Mouse (Mus musculus) gastrocnemius, adult 18-20 months (tissue): ENCODE results near the gene Dop1b. TPM values are rescaled to one million over a fixed set of nuclear protein-coding genes. Genes with fewer than 3 reads are reported as not detected.

Experiments
- DNase-seq: peaks from one replicate; pipeline ENCODE4 v3.0.0; 2021; ENCODE audit warnings: low spot score
- total RNA-seq, 2 experiments: library from RNA; stranded (reverse); gene quantifications; 2 replicates each; pipeline ENCODE4 v1.2.3; 2021

Dop1b gene
- total RNA-seq, 2 experiments from 2014 or later, result 34.3 to 41.6 TPM

DNA sequence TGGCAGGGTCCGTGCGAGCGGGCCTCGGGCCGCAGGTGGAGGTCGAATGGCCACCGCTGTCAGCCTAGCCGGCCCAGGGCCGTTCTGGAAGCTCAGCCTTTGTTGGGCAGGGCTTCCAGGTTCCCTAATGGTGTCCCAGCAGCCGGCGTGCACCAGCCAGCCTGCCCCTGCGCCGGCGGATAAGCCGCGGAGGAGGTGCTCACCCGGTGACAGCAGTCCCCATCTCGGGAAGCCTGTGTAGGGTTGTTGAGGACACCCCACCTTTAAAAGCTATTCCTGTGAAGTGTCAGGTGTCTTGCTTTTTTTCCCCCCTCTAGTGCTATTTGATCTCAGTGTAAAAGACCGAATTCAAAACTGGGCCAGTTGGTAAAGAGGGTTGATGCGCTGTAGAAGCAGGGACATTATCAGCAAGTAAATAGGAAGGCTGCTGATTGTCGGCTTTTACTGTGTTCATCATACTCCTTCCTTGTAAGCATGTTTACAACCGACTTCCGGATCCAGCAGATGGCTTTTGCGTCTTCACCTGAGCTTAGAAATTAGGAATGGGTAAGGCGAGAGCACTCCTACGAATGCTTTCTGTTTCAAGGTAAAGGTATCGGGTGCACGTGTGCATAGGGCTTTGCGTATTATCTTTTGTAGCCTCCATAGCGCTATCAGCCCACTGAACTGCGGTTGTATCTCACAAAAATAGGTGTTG lies 633 bp downstream of the Dop1b start:
- DNase-seq, result peak; percentile 46

DNA sequence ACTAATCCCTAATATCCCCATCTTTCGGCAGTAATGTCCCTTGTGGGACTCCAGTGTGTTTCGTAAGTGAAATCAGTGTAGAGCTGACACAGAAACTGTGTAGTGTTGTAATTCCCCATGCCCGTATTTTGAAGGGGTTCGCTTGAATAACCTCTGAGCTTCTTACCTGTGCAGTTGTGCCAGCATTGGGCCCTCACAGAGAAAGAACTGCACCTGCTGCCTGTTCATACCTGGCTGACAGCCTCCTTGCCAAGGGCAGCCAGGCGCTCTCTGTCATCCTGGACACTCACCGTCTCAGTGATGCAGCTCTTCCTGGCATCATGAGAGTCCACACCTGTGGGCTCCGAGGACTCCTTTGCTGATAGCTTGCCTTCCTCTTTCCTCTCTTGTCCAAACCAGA lies 1.3 kb downstream of the Dop1b start:
- DNase-seq, result no peak

DNA sequence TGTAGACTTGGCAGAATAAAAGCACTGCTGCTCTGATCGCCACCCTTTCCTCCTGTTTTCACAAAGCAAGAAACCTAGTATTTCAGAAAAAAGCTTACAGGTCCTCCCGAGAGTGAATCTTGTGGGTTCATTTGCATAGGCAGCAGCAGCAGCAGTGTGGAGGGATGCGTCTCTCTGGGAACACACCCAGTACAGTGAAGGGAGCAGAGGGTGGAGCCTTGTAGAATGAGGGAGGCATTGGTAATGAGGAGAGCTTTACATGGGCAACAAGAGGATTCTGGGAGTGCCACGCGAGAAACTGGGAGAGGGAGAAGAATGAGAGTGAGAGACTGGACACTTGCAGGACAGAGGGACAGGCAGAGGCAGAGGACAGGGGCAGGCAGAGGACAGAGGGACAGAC lies 2.7 kb downstream of the Dop1b start:
- no peak for DNase-seq

DNA sequence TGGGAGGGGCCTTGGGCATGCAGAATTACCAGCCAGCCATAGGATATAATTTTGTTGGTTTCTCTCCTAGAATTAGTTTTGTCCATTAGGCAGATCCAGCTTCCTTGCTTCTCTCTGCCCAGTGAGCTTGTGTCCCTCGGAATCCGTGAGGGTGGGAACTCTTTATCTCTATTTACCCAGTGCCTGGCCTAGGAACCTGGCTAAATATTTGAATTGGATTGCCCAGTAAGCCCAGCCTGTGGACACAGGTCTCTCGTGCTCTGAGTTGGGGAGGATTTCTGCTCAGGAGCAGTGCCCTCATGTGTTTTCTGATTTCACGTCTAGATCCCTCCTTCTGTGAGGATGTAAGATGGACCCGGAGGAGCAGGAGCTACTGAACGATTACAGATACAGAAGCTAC lies 4.1 kb downstream of the Dop1b start:
- no peak for DNase-seq

DNA sequence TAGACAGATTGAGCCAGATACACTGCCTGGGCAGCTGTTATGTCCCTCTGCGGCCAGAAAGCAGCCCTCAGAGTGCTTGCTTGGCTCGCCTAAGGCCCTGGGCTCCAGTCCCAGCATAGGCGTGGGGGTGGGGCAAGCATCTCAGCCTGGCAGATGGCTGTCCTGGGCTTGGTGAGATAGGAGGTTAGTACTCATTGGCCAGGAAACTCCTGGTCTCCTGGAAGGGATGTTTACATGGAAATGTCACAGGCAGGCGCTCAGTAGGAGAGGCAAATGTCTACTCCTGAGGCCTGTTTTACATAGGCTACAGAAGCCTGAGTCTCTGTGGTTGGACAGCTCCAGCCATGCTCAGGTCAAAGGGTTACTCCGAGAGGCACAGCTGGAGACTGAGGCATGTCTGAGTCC lies 5.6 kb downstream of the Dop1b start:
- DNase-seq, result peak; percentile 92

DNA sequence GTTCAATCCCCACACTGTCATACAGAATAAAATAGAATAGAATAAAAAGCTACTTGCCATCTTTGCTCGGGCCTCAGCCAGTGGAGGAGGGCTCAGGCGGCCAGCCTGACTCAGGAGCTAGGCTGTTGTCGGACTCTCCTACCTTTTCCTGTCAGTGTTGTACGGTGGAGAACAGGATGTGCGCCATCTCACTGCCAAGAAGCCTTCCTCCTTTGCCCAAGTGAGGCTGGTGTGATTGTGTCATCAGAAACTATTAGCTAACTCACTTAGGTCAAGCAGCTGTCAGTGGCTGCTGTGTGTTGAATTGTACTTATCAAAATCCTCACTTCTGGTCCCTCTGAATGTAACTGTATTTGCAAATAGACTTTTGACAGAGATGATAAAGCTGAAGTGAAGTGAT lies 10.1 kb downstream of the Dop1b start:
- no peak for DNase-seq

DNA sequence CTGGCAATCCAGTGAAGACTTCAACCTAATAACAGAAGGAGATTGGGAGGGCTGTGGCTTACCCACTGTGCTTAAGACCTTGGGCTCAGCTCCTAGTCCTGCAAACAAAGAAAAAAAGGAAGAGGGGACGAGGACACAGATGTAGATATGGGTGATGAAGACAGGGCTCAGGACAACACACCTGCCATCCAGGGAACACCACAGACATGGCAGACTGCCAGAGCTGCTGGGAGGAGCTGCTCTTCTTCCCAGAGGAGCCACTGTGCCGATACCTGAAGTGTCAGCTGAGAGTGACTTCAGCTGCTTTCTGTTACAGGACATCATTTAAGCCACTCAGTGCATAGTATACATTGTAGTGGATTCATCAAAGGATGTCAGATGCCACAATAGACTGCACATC lies 10.8 kb downstream of the Dop1b start:
- no peak for DNase-seq

DNA sequence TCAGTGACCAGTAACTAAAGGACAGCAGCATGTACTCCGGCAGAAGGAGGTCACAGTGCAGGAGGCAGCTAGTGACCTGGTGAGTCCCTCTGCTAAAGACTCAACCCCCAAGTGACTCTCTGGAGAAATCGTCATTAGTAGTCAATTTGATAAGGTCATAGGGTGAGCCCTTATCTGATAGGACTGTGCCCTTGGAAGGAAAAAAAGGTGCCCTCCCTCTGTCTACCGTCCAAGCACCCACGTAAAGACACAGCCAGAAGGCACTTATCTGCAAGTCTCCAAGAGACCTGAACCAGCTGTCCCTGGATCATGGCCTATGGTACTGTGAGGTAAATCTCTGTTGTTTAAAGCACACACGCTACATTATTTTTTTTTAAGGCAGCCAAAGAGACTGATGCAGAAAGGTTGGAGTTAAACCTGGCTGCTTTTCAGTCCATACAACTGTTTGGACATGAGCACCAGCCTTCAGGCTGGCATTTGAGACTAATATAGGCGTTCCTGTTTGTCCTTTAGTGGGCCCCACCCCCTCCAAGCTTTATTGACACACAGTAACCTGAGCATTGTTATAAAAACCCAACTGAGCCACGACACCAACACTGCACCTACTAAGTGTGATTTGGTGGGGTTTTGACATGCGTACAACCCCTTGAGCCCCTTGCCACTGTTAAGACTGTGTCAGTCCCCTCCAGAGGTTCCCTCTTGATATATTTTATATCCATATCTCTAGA lies 13.9 kb downstream of the Dop1b start:
- no peak for DNase-seq

DNA sequence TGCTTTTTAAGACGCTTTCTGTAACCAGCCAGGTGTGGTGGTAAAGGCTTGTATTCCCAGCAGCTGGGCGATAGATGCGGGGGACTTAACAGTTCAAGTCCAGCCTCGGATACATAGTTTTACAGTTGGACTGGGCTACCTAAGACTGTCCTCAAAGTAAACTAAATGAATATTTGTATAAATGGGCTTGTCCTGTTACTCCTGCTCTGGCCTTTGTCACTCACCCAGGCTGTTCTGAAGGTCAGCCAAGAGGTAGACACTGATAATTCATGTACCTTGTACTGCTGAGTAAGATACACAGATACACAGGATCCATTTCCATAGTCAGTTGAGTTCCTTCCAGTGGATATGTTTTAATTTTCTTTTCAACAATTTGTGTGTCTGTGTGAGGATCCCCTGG lies 14.5 kb downstream of the Dop1b start:
- DNase-seq, result no peak

DNA sequence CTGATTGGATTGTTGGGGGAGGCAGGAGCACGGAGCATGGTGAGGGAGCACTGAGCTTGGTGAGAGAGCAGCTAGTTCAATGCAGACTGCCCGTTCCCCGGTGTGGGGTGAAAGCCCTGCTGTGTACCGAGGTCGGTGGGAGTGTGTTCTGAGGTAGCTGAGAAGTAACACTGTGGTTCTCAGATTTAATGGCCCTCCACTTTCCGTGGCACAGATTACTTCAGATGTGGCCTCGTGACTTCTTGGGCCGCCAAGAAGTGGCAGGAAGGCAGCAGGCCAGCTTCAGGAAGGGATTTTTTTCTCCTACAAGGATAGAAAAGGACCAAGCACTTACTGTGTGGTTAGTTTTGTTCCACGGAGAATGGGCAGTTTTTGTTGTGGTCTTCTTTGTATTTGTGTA lies 17.0 kb downstream of the Dop1b start:
- peak; percentile 63 for DNase-seq

DNA sequence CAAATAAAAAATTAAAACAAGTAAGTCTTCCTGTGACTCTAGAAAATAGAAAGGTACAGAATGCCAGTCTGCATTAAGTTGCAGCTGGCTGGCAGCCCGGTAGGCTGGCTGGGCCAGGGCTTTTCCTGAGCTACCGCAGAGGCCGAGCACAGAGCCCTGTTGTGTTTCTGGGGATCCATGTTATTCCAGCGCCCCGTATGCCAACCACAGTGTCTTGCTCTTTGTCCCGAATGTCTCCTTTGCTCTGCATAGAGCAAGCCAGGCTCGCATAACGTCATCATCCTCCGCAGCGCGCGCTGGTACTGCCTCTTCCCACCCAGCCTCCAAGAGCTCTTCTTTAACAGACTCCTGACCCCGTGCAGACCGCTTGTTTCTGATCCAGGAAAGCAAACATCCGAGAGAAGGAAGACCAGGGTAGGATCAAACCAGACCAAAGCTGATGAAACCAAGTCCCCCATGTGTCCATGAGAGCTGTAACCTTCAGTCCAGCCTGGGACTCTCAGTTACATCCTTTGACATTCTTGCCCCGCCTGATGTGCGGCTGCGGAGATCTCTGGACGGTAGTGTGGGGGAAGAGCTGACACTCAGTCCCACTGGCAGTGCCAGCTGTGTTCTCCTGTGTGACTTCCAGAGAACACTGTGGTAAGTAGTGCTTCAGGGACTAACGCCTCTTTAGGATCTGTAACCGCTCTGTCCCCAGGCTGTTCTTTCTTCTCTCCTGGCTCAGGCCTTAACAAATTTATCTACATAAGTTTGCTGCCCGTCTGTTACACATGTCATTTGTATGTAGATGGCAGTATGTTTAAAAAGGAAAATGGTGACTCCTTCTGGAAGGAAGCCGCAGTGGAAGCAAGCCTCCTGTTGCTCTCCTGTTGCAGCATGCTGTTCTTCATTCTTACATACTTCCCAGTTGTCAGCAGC lies 18.4 kb downstream of the Dop1b start:
- DNase-seq, result peak; percentile 61

DNA sequence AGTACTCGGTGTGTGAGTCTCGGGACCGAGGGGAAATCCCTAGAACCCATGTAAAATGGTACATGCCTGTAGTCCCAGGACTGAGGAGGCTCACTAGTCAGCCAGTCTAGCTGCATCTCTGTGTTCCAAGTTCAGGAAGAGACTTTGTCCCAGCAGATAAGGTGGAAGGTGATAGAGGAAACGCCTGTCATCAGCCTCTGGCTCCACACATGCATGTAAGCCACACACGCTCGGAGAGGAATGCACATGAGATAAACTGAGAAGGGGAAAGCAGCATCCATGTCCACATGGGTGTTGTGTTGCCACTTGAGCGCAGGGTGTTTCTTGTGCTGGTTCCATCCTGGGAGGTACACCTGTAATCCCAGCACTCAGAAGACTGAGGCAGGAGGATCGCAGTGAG lies 19.6 kb downstream of the Dop1b start:
- DNase-seq, result no peak

DNA sequence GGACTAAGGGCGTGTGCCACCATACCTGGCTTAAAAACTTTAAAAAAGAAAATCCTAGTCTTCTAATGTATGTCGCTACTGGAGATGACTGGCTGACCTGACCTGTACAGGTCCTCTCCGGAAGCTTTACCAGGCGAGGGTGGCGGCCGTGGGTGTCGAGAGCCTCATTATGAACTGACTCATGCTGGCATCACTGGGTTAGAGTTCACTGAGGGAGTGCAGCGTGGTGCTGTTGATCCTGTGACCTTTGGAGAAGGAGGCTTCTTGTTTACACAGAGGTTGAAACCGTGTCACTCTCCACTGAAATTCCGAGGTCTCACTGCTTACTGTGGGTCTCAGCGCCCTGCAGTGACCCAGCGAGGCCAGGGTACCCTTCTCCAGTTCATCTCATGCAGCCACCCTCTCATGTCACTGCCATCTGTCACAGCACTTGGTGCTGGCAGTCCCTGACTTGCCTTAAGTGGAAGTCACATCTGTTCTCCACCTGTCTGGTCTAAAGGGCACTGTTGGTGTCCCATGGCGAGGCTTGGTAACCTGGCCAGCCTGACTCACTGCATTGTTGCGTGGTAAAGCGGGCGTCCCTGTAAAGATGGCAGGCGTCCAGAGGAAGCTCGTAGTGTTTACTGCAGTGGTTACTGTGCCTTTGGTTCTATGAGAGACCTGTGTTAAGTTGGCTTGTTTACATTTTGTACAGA lies 21.3 kb downstream of the Dop1b start:
- DNase-seq, result peak; percentile 78

DNA sequence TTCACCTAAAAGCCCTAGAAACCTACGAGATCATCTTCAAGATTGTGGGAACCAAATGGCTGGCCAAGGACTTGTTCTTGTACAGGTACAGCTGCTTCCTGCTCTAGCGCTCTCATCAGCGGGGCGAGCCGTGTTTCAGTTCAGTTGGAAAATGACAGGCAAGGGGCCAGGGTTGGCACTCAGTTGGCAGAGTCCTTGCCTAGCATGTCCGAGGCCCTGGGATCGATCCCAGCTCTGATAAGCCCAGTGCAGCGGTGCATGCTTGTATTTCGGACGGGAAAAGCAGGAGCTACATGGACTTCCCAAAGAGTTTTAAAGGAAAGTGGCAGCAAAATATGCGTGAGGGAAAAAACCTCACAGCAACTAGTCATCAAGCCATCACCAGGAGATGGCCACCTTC lies 27.5 kb downstream of the Dop1b start:
- DNase-seq, result no peak

DNA sequence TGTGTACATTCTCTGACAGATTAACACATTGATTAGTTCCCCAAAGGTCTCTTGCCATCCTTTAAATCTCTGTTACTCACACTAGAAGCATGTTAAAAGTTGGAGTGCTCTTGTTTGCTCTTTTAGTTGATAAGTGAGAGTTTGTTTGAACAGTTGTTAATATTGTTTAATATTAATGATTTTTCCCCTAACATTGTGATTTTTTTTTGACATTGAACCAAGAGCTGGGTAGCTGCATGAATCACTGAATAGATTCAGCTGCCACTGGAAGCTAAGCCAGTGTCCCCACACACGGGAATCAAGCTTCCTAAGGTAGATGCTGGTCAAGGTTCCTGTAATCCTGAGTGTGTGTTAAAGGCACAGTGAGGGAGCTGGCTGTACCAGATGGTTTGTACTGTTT lies 31.2 kb downstream of the Dop1b start:
- DNase-seq, result no peak

DNA sequence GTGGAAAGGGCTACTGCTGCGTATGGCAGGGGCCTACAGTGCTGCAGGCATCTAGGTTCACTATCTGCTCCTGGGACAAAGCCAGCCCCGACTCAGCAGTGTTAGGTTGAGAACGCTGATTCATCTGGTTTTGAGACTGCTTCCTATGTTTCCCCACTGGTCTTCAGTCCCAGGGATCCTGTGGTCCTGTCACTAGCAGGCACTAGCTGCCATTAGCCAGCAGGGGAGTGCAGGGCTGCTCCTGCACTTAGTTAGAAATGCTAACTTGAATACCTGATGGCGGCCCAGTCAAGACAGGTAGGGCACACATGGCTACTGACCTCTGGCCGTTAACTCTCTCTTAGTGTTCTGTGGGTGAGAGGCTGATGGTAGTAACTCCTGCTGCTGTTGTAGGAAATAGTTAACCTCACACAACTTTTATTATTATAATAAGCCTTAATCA lies 32.4 kb downstream of the Dop1b start:
- DNase-seq, result peak; percentile 72

DNA sequence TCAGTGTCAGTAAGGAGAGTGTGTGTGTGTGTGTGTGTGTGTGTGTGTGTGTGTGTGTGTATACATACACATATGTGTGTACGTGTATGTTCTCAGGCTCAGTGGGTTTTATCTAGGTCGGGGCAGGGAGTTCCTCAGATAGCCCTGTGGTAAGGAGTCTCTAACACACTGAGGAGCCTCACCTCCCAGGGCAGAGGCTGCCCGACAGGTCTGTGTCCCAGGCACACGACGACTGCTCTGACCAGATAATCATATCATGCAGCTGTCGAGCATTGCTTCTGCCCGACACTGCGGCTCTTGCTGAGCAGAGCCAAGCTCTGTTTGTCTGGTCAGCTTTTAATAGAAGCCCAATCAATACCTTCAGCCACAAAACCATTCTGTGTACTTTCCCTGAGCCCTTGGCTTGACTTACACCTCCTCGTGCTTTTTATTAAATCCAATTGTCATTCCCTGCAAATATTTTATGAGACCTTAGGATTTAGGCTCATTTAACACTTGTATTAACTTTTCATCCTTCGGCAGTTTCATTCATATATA lies 33.2 kb downstream of the Dop1b start:
- DNase-seq, result no peak

DNA sequence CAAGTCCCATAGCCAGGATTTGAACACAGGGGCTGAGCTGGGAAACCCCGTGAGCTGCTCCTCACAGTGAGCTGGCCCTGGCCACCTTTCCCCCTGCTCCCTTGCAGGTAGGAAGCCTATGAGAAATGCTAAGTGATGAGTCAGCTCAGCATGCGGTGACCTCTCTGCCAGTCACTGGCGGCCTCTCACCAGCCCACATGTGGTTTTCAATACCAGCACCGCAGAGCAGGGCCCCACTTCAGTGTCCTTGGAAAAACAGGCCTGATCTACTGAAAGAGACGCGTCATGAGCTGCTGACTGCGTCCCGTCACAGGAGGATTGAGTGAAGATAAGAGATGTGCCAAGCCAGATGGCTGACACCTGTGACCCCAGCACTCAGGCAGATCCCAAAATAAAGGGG lies 34.7 kb downstream of the Dop1b start:
- DNase-seq, result no peak

DNA sequence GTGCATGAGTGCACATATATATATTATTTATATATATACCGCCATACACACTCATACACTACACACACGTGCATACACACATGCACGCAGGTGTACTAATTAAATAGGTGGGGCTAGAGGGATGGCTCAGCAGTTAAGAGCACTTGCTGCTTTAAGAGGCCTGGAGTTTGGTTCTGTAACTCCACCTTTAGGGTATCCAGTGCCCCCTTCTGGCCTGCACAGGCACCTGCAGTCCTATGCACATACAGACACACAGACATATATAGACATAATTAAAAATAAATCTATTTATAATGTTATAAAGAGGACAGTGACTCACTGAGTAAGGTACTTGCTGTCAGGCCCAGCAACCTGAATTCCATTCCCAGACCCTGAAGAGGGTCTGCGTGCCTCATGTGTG lies 35.3 kb downstream of the Dop1b start:
- DNase-seq, result no peak

DNA sequence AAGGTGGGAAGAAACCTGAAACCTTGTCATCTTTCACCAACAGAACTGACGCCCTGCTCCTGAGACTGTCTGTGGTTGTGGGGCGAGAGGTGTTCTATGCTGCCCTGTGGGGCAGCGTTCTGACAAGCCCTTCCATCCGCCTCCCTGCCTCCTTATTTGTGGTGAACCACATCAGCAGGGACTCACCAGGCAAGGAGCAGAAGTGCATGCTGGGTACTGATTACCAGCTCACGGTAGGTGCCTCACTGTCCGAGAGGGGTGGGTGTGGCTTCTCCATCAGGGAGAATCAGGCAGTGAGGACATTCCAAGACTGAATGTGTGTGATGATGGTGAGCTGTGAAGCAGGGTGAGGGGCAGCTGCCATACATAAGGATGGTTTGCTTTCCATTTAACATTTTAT lies 35.7 kb downstream of the Dop1b start:
- no peak for DNase-seq

DNA sequence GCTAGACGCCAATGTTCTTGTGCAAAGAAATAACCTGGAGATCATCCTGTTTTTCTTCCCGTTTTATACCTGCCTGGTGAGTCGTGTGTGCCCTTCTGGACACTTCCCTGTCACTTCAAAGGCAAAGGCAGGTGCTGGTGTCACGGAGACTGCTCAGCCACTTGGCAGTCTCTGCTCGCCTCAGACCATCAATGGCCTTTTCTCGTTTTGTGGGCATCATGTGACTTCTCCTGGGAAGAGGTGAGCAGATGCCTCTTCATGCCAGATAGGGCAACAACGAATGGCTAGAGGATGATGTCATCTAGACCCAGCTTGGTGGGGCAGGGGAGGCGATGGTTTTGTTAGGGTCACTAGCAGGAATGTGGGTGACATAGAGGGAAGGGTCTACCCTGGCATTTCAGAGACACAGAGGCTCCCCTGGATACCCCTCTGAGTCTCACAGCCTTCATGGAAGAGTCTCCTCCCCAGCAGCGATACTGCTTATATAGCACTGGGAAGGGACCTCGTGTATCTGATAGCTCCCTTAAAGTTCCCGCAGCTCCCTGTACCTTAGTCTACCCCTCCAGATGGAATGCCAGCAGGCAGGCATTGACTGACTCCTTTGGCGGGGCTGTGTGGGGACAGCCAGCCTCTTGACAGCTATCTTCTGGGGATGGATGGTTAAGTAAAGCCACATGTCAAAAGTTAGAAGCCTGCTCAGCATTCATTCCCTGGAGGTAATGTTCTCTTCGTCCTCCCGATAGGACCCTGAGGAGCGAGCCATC lies 37.6 kb downstream of the Dop1b start:
- no peak for DNase-seq
